Mouse (Mus musculus): ENCODE data around the gene Wdcp.

- TF ChIP-seq CTCF (IDR thresholded peaks at IDR 0.05; ENCODE audit: control insufficient read depth, insufficient read depth, insufficient replicate concordance, low read depth, low read length) (no peak), POLR2A (IDR thresholded peaks at IDR 0.05; ENCODE audit: control insufficient read depth, low read depth, low read length) (no peak)
Measured at GRCm38 (mm10) chr12:4836959-4837358, 6.1 kb upstream of the Wdcp start.
